Comparison of ENCODE assay signal across 18 mouse cellular contexts in the genomic region with DNA sequence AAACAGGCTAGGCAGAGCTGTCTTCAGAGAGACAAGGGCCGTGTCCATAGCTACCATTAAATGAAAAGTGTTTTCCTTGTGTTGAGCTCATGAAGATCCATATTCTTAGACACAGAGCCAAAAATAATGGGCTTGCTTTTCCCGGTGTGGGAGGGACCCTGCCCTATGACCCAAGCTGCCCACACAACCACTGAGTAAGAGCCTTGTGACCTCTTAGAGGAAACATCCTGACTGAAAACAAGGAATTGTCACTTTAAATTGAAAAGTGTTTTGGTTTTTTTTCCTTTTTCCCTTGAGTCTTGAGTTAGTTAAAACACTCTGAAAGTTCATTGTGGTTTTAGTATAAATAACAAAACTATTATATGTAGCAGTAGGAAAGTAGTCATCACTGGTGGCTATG.
"Had no signal": no experiment of that assay in that cellular context is flagged by ENCODE, and none has a peak within 500 bp of the region (broad histone marks: within the 10 kb centered on the region; RNA-seq: fewer than 3 reads in every experiment).

No protein-coding gene starts in this region.

- H3K27ac ChIP-seq: liver, embryonic 15.5 days; lung, embryonic 15.5 days; midbrain, embryonic 10.5 days; midbrain, embryonic 12.5 days; neural tube, embryonic 13.5 days; neural tube, embryonic 15.5 days had no signal

- H3K4me3 ChIP-seq: liver, embryonic 15.5 days; lung, embryonic 15.5 days; midbrain, embryonic 10.5 days; midbrain, embryonic 12.5 days; myocyte; neural tube, embryonic 13.5 days; neural tube, embryonic 15.5 days had no signal

- DNase-seq: liver, postnatal 0 days; lung, adult 2 months; lung, postnatal 14 days; lung, postnatal 36 days; midbrain, embryonic 14.5 days; retina, postnatal 1 day; right cerebral cortex, adult 18-20 months; right cerebral cortex, postnatal 14 days; thymus, adult 18-20 months; thymus, postnatal 14 days; thymus, postnatal 36 days had no signal

- H3K4me1 ChIP-seq: midbrain, embryonic 10.5 days; midbrain, embryonic 12.5 days had no signal
